Mouse (Mus musculus): Measurements from ENCODE around the gene Pygm. TPM values are rescaled to one million over a fixed set of nuclear protein-coding genes. Genes with fewer than 3 reads are reported as not detected.

Gene Pygm
- polyA plus RNA-seq, 1 experiment, result 1.0 TPM

- TF ChIP-seq GATA1 (IDR thresholded peaks at IDR 0.05; ENCODE audit: low read length), result no peak
These were observed 37.5 kb upstream of the Pygm start for GRCm38 (mm10) chr19:6346661-6347060.

- TF ChIP-seq GATA1 (IDR thresholded peaks at IDR 0.05; ENCODE audit: low read length), result no peak
These were observed 36.6 kb upstream of the Pygm start for GRCm38 (mm10) chr19:6347615-6348014.

GRCm38 (mm10) chr19:6348717-6349116, 35.5 kb upstream of the Pygm start:
- TF ChIP-seq GATA1 (IDR thresholded peaks at IDR 0.05; ENCODE audit: low read length), result no peak

GRCm38 (mm10) chr19:6349215-6349983, 34.8 kb upstream of the Pygm start:
- TF ChIP-seq GATA1 (IDR thresholded peaks at IDR 0.05; ENCODE audit: low read length), result no peak

- TF ChIP-seq GATA1 (IDR thresholded peaks at IDR 0.05; ENCODE audit: low read length), result no peak
These were observed 32.6 kb upstream of the Pygm start for GRCm38 (mm10) chr19:6351431-6352106.

- no peak for TF ChIP-seq GATA1 (IDR thresholded peaks at IDR 0.05; ENCODE audit: low read length)
These were observed 32.1 kb upstream of the Pygm start for GRCm38 (mm10) chr19:6352107-6352505.

GRCm38 (mm10) chr19:6354030-6354429, 30.2 kb upstream of the Pygm start:
- no peak for TF ChIP-seq GATA1 (IDR thresholded peaks at IDR 0.05; ENCODE audit: low read length)

- TF ChIP-seq GATA1 (IDR thresholded peaks at IDR 0.05; ENCODE audit: low read length), result no peak
These were observed 22.9 kb upstream of the Pygm start for GRCm38 (mm10) chr19:6361291-6361690.

GRCm38 (mm10) chr19:6363091-6363410, 21.1 kb upstream of the Pygm start:
- TF ChIP-seq GATA1 (IDR thresholded peaks at IDR 0.05; ENCODE audit: low read length), result no peak

GRCm38 (mm10) chr19:6363411-6364240, 20.6 kb upstream of the Pygm start, which contains the start of gene Sf1:
Sf1 (plus strand) TSS chr19:6363690.
- TF ChIP-seq GATA1 (IDR thresholded peaks at IDR 0.05; ENCODE audit: low read length), result no peak

- TF ChIP-seq GATA1 (IDR thresholded peaks at IDR 0.05; ENCODE audit: low read length), result no peak
These were observed 19.9 kb upstream of the Pygm start for GRCm38 (mm10) chr19:6364317-6364725.

- TF ChIP-seq GATA1 (IDR thresholded peaks at IDR 0.05; ENCODE audit: low read length), result no peak
These were observed 19.4 kb upstream of the Pygm start for GRCm38 (mm10) chr19:6364842-6365241.

- TF ChIP-seq GATA1 (IDR thresholded peaks at IDR 0.05; ENCODE audit: low read length), result no peak
These were observed 14.0 kb upstream of the Pygm start for GRCm38 (mm10) chr19:6370175-6370574.

- no peak for TF ChIP-seq GATA1 (IDR thresholded peaks at IDR 0.05; ENCODE audit: low read length)
These were observed 11.8 kb upstream of the Pygm start for GRCm38 (mm10) chr19:6372433-6372832.

GRCm38 (mm10) chr19:6373539-6374400, 10.4 kb upstream of the Pygm start:
- no peak for TF ChIP-seq GATA1 (IDR thresholded peaks at IDR 0.05; ENCODE audit: low read length)
